Mouse (Mus musculus) midbrain, embryonic 10.5 days (tissue): ENCODE data around the gene Zbed5. TPM values are rescaled to one million over a fixed set of nuclear protein-coding genes. Genes with fewer than 3 reads are reported as not detected.
"Not testable (repeated sequence)": the region's sequence is repeated elsewhere in the genome, so short reads cannot be mapped to it uniquely, and the experiment has no call there.

ENCODE experiments used
- DNase-seq: peaks from one replicate; pipeline ENCODE4 v3.0.0-alpha.2; 2017; ENCODE audit warnings: low spot score
- H3K27ac ChIP-seq: fragments of 300-500 bp; sonication (generic); replicated peaks from 2 replicates; pipeline ENCODE4 v1.5.1; 2016; ENCODE audit warnings: mild to moderate bottlenecking
- H3K27me3 ChIP-seq: fragments of 300-500 bp; sonication (generic); 2 replicates; pipeline ENCODE4 v1.6.1; 2016; ENCODE audit warnings: low read depth, mild to moderate bottlenecking; ENCODE audit not compliant: poor library complexity, severe bottlenecking
- H3K36me3 ChIP-seq: fragments of 300-500 bp; sonication (generic); 2 replicates; pipeline ENCODE4 v1.6.1; 2016; ENCODE audit warnings: mild to moderate bottlenecking, moderate library complexity
- H3K4me1 ChIP-seq: fragments of 300-500 bp; sonication (generic); 2 replicates; pipeline ENCODE4 v1.6.1; 2016
- H3K4me3 ChIP-seq: fragments of 300-500 bp; sonication (generic); 2 replicates; pipeline ENCODE4 v1.5.1; 2016; ENCODE audit warnings: mild to moderate bottlenecking, moderate library complexity
- H3K9me3 ChIP-seq: fragments of 300-500 bp; sonication (generic); replicated peaks from 2 replicates; pipeline ENCODE4 v1.6.1; 2016; ENCODE audit warnings: mild to moderate bottlenecking
- WGBS: fragments of 180-500 bp; shearing (Covaris S2); methylation state at CpG from one replicate; pipeline ENCODE4 v1.1.7; 2016; 5-methylcytosine and 5-hydroxymethylcytosine counted together
- polyA plus RNA-seq: library from polyadenylated mRNA; unstranded; fragments of >200 nt; fragmentation: Nextera tagmentation; extraction: Ambion mirVana; gene quantifications from 2 replicates; pipeline ENCODE4 v1.2.1, GENCODE M21; 2016

Zbed5 gene
- polyA plus RNA-seq, 1 experiment from 2014 or later: 5.3 TPM

DNA sequence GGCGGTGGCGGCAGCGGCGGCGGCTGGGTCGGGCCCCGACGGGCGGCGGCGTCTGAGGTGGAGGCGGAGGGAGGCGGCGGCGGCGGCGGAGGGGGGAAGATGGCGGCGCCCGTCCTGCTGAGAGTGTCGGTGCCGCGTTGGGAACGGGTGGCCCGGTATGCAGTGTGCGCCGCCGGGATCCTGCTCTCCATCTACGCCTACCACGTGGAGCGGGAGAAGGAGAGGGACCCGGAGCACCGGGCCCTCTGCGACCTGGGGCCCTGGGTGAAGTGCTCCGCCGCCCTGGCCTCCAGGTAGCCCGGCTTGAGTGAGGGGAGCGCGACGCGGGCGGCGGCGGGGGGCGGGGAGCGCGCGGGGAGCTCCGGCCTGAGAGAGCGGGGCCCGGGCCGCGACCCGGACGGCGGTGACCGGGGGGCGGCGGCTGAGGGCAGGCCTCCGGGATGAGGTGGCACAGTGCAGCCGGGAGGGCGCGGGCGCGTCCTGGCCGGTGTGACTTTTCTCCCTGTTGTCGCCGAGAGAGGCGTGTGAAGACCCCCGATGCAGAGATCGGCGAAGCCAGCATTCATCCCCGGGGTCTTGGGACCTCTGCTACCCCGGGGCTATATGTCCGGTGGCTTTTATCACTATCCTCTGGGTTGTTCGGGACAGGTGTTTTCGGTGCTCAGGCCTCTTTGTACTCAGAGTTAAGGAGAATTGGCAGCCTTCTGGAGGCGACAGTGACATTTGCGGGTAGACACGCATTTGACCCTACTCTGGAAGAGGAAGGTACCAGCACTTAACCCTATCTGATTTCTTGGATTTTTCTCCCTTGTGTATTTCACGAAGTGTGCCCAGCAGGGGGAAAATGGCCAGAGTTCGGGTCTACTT lies 46.8 kb downstream of the Zbed5 start:
- DNase-seq: peak; percentile 61
- Histone ChIP-seq H3K27me3 (peaks cover 20% of the 10 kb centered on the region), H3K4me1 (peaks cover 15% of the 10 kb centered on the region), H3K27ac (peak overlapping the region; percentile 92), H3K36me3 (peaks cover 19% of the 10 kb centered on the region), H3K4me3 (peak overlapping the region; percentile 94)
- H3K9me3 ChIP-seq: not testable (repeated sequence)
- WGBS: under 1% methylated on average over 46 of the region's 82 CpGs

DNA sequence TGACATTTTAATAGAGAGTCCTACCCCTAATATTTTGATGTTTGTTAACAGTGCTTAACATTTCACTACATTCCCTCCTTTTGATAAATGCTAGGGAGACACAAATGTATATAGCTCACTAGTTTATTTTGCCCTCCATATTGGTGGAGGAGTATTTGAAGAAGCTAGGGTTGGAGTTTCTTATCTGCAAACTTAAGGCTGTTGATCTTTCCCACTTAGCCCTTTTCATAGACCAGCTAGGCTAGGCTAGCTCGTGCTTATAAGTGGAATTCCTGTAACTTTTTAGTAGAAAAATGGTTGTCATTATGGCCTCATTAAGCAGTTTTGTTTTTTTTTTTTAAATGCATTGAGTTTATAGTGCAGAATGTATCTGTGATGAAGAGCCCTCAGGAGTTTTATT lies 47.9 kb downstream of the Zbed5 start:
- H3K27ac ChIP-seq: no peak overlapping the region
- H3K4me1 ChIP-seq: peaks cover 13% of the 10 kb centered on the region
- H3K27me3 ChIP-seq: peaks cover 16% of the 10 kb centered on the region; the same call in 1 of the 2 replicates
- peaks cover 29% of the 10 kb centered on the region for H3K36me3 ChIP-seq
- no peaks in the 10 kb centered on the region for H3K9me3 ChIP-seq
- 86% methylated on average over 1 of the region's 1 CpGs for WGBS
- DNase-seq: no peak
- H3K4me3 ChIP-seq: peak overlapping the region; percentile 94

DNA sequence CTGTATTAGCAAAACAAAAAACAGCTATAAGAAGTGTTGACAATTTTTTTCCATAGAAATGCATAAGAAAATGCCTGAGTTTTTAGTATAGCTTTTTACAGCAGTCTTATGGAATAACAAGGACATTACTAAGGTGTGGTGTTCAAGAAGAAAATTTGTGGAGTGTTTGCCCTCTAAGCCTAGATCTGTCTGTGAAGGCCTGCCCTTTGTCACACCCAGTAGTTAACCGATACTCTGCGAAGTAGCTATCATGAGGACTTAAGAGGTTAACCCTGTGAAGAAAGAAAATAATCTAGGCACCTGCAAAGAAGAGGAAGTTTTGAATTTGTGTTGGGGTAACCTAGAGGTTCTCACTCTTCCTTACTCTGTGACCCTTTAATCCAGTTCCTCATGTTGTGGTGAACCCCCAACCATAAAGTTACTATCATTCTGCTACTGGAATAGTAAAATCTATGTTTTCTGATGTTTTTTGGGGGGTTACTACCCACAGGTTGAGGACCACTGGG lies 52.1 kb downstream of the Zbed5 start:
- Histone ChIP-seq H3K27me3 (no peaks in the 10 kb centered on the region), H3K27ac (no peak overlapping the region), H3K4me1 (peaks cover 9% of the 10 kb centered on the region), H3K9me3 (no peaks in the 10 kb centered on the region), H3K4me3 (no peak overlapping the region), H3K36me3 (peaks cover 36% of the 10 kb centered on the region)
- 94% methylated on average over 2 of the region's 2 CpGs for WGBS
- no peak for DNase-seq

DNA sequence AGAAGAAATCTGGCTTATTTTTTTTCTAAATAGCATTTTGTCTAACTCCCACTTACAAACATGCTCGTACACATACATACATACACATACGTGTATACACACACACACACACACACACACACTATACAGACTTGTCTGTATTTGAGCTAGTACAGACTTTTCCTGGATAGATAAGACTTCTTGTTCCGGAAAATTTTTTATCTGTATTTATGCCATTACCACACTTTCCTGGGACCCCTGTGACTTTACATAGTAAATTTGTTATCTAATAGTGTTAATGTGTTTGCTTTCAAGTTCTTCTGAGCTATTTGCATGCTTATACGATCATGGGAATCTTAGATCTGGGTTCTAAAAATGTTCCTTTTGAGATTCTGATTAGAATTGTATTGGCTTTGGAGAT lies 56.6 kb downstream of the Zbed5 start:
- H3K27me3 ChIP-seq: no peaks in the 10 kb centered on the region
- no peaks in the 10 kb centered on the region for H3K9me3 ChIP-seq
- no peak for DNase-seq
- no peaks in the 10 kb centered on the region for H3K4me1 ChIP-seq
- WGBS: 97% methylated on average over 4 of the region's 4 CpGs
- peaks cover 20% of the 10 kb centered on the region; the same call in 1 of the 2 replicates for H3K36me3 ChIP-seq
- H3K27ac ChIP-seq: no peak overlapping the region
- no peak overlapping the region for H3K4me3 ChIP-seq

Other genes with a start within 250 kb of the Zbed5 start
- gene Zfp11, start 225.6 kb upstream of the Zbed5 start, polyA plus RNA-seq: 6.3 and 8.1 TPM in 2 replicates
- gene Sept14, start 187.2 kb upstream of the Zbed5 start, polyA plus RNA-seq: not detected in 2 replicates
- gene Mrps17, start 180.2 kb upstream of the Zbed5 start, polyA plus RNA-seq: 181 and 185 TPM in 2 replicates
- 76.3 and 86.3 TPM in 2 replicates for gene Nipsnap2, start 170.7 kb upstream of the Zbed5 start, polyA plus RNA-seq
- gene Psph, start 108.3 kb upstream of the Zbed5 start, polyA plus RNA-seq: 39.7 and 45.4 TPM in 2 replicates
- 48.8 and 50.5 TPM in 2 replicates for gene Sumf2, start 48.7 kb upstream of the Zbed5 start, polyA plus RNA-seq
- 1,024 and 1,060 TPM in 2 replicates for gene Chchd2, start 8.3 kb upstream of the Zbed5 start, polyA plus RNA-seq
- 0.25 and 0.41 TPM in 2 replicates for gene Phkg1, start 2.8 kb downstream of the Zbed5 start, polyA plus RNA-seq
- 4.2 and 6.1 TPM in 2 replicates for gene Nupr1l, start 12.8 kb downstream of the Zbed5 start, polyA plus RNA-seq
- 30.9 and 35.5 TPM in 2 replicates for gene Vkorc1l1, start 46.2 kb downstream of the Zbed5 start, polyA plus RNA-seq
- 33.6 and 34.1 TPM in 2 replicates for gene Gusb, start 107.3 kb downstream of the Zbed5 start, polyA plus RNA-seq
- 33.3 and 36.0 TPM in 2 replicates for gene Asl, start 133.5 kb downstream of the Zbed5 start, polyA plus RNA-seq
- 63.8 and 65.9 TPM in 2 replicates for gene Crcp, start 133.6 kb downstream of the Zbed5 start, polyA plus RNA-seq
- 57.5 and 60.4 TPM in 2 replicates for gene Tpst1, start 177.6 kb downstream of the Zbed5 start, polyA plus RNA-seq
- 6.3 and 7.2 TPM in 2 replicates for gene Kctd7, start 249.1 kb downstream of the Zbed5 start, polyA plus RNA-seq